Mouse (Mus musculus) spleen, postnatal 36 days (tissue): ENCODE measurements around the gene Plekhm2.

Experiments
- DNase-seq, 2 experiments: peaks; one replicate each; pipeline ENCODE4 v3.0.0; 2022; ENCODE audit warnings: low spot score in 2 of 2, mixed read lengths in 1 of 2

Gene Plekhm2

GRCm38 (mm10) chr4:141663122-141663931, 1.4 kb downstream of the Plekhm2 start:
- DNase-seq, result no peak

- DNase-seq, result no peak
Observed at GRCm38 (mm10) chr4:141660884-141661283, 3.8 kb downstream of the Plekhm2 start.

- DNase-seq, result no peak
Observed at GRCm38 (mm10) chr4:141659739-141660138, 5.0 kb downstream of the Plekhm2 start.

DNA sequence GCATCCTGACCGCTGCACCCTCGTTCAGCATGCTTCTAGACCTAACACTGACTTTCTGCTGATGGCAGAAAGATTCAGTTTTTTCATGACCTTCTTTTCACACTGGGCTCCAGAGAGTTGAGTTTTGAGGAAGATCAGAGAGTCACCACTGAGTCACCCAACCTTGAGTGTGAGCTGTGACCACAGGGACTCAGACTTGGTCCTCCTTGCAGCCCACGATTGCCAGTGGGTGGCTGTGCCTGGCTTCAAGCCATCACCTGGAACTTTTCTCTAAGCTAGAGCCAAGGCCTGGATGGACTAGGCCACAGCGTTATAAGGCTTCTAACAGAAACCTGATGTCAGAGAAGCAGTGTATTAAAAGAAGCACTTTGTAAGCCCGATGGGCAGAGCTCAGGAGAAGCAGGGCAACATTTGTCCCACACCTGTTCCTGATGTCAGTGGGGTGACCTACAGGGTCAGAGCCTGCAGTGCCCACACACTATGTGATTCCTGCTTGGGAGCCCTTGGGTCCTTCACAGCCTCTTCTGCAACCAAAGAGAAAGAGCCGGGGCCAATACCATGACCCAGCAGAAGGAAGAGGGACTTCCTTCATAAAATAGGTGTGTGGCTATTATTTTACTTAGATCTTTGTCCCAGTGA, 5.7 kb downstream of the Plekhm2 start:
- DNase-seq, result no peak

GRCm38 (mm10) chr4:141656932-141657331, 7.8 kb downstream of the Plekhm2 start:
- no peak for DNase-seq

- peak in 1 of 2 experiments; percentile 14 for DNase-seq
Observed at GRCm38 (mm10) chr4:141655908-141656608, 8.6 kb downstream of the Plekhm2 start.

DNA sequence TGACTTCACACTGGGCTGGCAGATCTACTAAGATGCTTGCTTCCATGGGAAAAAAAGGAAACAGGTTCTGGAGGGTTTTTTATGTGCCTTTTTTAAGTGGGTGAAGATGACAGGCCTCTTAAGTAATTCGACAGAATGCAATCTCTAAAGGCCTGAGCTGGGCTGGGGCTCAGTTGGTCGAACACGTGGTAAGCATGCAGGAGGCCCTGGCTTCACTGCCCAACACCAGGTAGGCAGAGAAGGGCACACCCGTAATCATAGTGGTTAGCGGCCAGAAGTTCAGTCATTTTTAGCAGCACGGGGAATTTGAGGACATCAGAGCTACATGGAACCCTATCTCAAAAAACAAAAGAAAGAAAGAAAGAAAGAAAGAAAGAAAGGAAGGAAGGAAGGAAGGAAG, 10.2 kb downstream of the Plekhm2 start:
- no peak for DNase-seq

GRCm38 (mm10) chr4:141653813-141654212, 10.9 kb downstream of the Plekhm2 start:
- no peak for DNase-seq

DNA sequence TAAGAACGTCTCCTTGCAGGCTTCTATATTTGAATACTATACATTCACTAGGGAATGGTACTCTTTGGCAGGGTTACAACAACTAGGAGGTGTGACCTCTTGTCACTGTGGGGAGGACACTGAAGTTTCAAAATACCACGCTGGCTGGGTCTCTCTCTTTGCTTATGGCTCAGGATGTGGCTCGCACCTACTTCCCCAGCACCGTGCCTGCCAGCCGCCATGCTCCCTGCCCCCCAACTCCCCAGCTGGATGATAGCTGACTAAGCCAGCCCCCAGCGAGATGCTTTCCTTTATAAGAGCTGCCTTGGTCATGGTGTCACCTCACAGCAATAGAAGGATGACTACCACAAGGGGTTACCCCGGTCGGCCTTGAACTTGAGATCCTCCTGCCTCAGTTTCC, 11.7 kb downstream of the Plekhm2 start:
- no peak for DNase-seq

DNA sequence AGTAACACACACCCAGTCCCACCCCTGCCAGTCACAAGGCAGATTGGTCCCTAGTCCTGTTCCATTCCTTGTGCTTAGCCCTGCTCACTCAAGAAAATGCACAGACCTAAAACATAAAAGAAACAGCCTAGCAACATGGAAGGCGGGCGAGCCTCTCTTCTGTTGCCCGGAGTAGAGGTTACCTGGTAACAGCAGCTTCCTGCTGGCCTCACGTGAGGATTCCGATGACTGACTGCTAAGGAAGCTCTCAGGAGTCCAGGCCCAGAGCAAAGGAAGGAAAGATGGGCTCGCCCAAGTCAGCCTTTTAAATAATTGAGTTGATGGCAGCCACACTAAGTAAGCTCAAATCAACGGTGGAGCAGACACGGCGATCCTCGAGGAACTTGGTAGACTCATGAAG, 12.8 kb downstream of the Plekhm2 start:
- no peak for DNase-seq

- no peak for DNase-seq
Observed at GRCm38 (mm10) chr4:141651286-141651685, 13.4 kb downstream of the Plekhm2 start.

DNA sequence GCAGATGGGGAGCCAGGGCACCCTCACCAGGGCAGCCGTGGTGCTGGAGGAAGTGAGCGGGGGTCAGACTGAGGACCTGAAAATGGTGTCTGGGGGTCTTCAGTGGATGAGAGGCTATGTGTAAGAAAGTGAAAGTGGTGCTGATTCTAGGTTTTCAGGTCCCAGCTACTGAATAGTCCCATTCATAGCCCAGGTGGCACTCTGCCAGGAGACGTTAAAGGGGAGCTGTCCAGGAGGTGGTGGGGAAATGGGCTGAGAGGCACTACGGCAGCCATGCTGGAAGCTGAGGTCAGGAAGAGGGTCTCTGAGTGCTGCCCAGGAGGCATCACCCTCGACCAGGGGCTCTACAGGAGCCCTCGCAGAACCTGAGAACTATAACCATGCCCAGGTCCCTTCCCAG, 15.5 kb downstream of the Plekhm2 start:
- no peak for DNase-seq

- DNase-seq, result no peak
Observed at GRCm38 (mm10) chr4:141648262-141648661, 16.4 kb downstream of the Plekhm2 start.

- no peak for DNase-seq
Observed at GRCm38 (mm10) chr4:141647187-141647586, 17.5 kb downstream of the Plekhm2 start.

DNA sequence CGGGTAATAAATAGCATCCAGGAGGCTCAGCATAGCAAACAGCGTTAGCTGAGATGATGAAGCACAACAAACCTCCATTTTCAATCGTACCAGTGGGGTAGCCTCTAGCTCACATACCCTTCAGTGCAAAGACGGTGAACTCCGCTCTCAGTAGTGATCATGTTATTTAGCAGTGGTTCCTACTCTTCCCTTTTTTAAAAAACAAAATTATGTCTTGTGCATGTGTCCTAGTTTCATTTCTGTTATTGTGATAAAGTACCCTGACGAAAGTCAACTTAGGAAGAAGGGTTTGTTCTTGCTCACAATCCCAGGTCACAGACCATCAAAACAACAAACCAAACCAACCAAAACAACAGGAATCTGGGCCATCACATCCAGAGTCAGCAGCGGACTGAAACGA, 18.7 kb downstream of the Plekhm2 start:
- no peak for DNase-seq

DNA sequence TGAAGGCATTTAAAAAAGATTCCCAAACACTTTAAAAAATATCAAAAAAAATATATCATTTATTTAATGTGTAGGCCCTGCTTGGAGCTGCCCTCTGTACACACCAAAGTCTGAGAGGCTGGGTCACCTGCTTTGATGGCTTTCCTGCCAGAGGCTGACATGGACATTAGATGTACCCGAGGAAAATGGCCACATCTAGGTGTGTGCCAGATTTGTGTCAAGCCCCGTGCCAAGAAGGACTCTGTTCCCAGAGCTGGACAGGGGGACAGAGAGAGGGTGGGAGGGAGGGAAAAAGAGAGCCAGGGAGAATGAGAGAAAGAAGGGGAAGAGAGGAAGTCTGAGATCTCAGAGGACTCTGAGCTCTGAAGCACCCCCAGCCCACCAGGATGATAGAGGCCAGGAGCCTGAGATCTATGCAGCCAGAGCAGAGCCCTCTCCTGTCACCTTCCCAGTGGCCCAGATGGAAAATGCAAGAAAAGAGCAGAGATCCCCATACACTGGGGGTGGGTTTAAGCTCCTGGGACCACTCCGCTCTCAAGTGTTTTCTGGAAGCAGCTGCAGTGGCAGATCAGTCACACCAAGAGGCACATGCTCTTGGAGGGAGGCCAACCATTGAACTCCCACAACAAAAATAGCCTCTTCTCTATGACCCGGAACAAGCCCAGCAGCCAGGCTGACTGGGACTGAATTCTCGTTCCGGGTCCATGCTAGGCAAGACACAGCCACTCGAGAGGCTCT, 21.4 kb downstream of the Plekhm2 start:
- DNase-seq, result peak in 1 of 2 experiments; percentile 16

- DNase-seq, result no peak
Observed at GRCm38 (mm10) chr4:141641961-141642811, 22.5 kb downstream of the Plekhm2 start.

GRCm38 (mm10) chr4:141641353-141641771, 23.3 kb downstream of the Plekhm2 start:
- no peak for DNase-seq

- no peak for DNase-seq
Observed at GRCm38 (mm10) chr4:141639474-141639873, 25.2 kb downstream of the Plekhm2 start.

DNA sequence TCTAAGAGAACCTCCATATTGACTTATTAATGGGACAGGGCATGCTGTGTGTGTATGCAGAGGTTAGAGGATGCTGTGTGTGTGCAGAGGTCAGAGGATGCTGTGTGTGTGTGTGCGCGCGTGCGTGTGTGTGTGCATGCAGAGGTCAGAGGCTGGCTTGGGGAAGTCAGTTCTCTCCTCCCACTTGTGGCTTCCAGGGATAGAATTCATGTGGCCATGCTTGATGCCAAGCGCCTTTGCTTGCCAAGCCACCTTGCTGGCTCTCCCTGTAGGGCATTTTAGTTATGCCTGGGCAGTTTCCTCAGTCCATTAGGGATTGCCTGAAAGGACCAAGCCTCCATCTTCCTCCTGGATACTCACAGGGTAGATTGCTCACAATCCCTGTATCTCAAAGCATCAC, 28.0 kb downstream of the Plekhm2 start:
- no peak for DNase-seq

DNA sequence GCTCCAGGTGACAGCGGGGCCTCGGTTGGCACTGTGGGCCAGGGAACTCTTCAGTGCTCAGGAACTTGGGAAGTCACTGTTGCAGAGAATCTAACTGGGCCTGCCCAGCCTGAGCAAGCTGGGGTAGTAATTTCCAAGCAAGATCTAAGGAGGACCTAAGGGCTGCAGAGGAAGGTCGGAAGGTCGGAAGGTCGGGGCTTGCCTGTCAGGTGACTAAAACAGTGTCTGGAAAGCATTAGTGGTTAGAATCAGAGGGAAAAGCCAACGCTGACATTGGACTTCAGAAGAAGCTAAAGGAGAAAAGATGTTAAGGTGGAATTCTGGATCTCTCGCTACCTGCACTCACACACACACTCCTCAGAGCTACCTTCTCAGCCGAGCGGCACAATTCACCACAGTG, 28.7 kb downstream of the Plekhm2 start:
- no peak for DNase-seq
